Mouse (Mus musculus) testis, adult 2 months (tissue): ENCODE data around the gene Eps8. TPM values are rescaled to one million over a fixed set of nuclear protein-coding genes. Genes with fewer than 3 reads are reported as not detected.

ENCODE experiments used
- H3K27ac ChIP-seq: fragments of 200-500 bp; 2 replicates; pipeline ENCODE4 v1.5.1; 2012; ENCODE audit warnings: low read depth, low read length; ENCODE audit not compliant: control insufficient read depth, insufficient read depth
- H3K27me3 ChIP-seq: fragments of 200-500 bp; 2 replicates; pipeline ENCODE4 v1.6.1; 2012; ENCODE audit warnings: mild to moderate bottlenecking, low read length, moderate library complexity; ENCODE audit not compliant: control insufficient read depth, insufficient read depth
- H3K36me3 ChIP-seq: fragments of 200-500 bp; 2 replicates; pipeline ENCODE4 v1.6.1; 2012; ENCODE audit warnings: mild to moderate bottlenecking, low read length; ENCODE audit not compliant: control insufficient read depth, insufficient read depth
- H3K4me1 ChIP-seq: fragments of 200-500 bp; 2 replicates; pipeline ENCODE4 v1.6.1; 2012; ENCODE audit warnings: low read length; ENCODE audit not compliant: control insufficient read depth, insufficient read depth
- H3K4me3 ChIP-seq: fragments of 200-500 bp; 2 replicates; pipeline ENCODE4 v1.5.1; 2012; ENCODE audit warnings: low read depth, mild to moderate bottlenecking, low read length, moderate library complexity, mixed read lengths; ENCODE audit not compliant: control insufficient read depth
- CTCF ChIP-seq: fragments of 200-500 bp; IDR thresholded peaks from 2 replicates; pipeline ENCODE4 v1.5.1; 2012; ENCODE audit warnings: low read depth, mild to moderate bottlenecking, inconsistent platforms, low read length, moderate library complexity; ENCODE audit not compliant: control insufficient read depth, insufficient read depth, insufficient replicate concordance
- POLR2A ChIP-seq: fragments of 200-500 bp; IDR thresholded peaks from 2 replicates; pipeline ENCODE4 v1.6.1; 2012; ENCODE audit warnings: low read depth, mild to moderate bottlenecking, inconsistent platforms, low read length, moderate library complexity; ENCODE audit not compliant: control insufficient read depth
- polyA plus RNA-seq: library from polyadenylated mRNA; depleted of rRNA; stranded (reverse); fragments of >200 nt; gene quantifications from 2 replicates; pipeline ENCODE4 v1.2.3, GENCODE M21; 2012

Gene Eps8
- polyA plus RNA-seq, 1 experiment: 5.4 TPM

GRCm38 (mm10) chr6:137633626-137634025 lies 21.1 kb downstream of the Eps8 start:
- H3K4me1 ChIP-seq: peaks cover 6% of the 10 kb centered on the region
- H3K27ac ChIP-seq: no peak overlapping the region
- H3K36me3 ChIP-seq: no peaks in the 10 kb centered on the region
- H3K4me3 ChIP-seq: no peak overlapping the region
- H3K27me3 ChIP-seq: no peaks in the 10 kb centered on the region
- TF ChIP-seq CTCF: no peak

GRCm38 (mm10) chr6:137633121-137633520 lies 21.6 kb downstream of the Eps8 start:
- Histone ChIP-seq H3K36me3 (no peaks in the 10 kb centered on the region), H3K4me1 (peaks cover 6% of the 10 kb centered on the region), H3K27ac (peak overlapping the region; percentile 7), H3K27me3 (no peaks in the 10 kb centered on the region), H3K4me3 (no peak overlapping the region)
- TF ChIP-seq POLR2A (no peak), CTCF (no peak)

- TF ChIP-seq CTCF: no peak
- Histone ChIP-seq H3K4me3 (peak overlapping the region; percentile 31), H3K36me3 (no peaks in the 10 kb centered on the region), H3K4me1 (peaks cover 6% of the 10 kb centered on the region), H3K27me3 (no peaks in the 10 kb centered on the region), H3K27ac (peak overlapping the region; percentile 54)
Measured at GRCm38 (mm10) chr6:137630387-137630786, 24.3 kb downstream of the Eps8 start.

- TF ChIP-seq POLR2A (no peak), CTCF (no peak)
- Histone ChIP-seq H3K36me3 (no peaks in the 10 kb centered on the region), H3K4me3 (no peak overlapping the region), H3K4me1 (peaks cover 6% of the 10 kb centered on the region), H3K27ac (no peak overlapping the region), H3K27me3 (no peaks in the 10 kb centered on the region)
Measured at GRCm38 (mm10) chr6:137629603-137630231, 25.0 kb downstream of the Eps8 start.

GRCm38 (mm10) chr6:137628715-137629114 lies 26.0 kb downstream of the Eps8 start:
- TF ChIP-seq CTCF (no peak), POLR2A (no peak)
- no peaks in the 10 kb centered on the region for H3K27me3 ChIP-seq
- no peak overlapping the region for H3K4me3 ChIP-seq
- H3K36me3 ChIP-seq: no peaks in the 10 kb centered on the region
- H3K4me1 ChIP-seq: peaks cover 6% of the 10 kb centered on the region
- no peak overlapping the region for H3K27ac ChIP-seq

- no peak overlapping the region for H3K27ac ChIP-seq
Measured at GRCm38 (mm10) chr6:137621021-137621420, 33.7 kb downstream of the Eps8 start.

GRCm38 (mm10) chr6:137613903-137614302 lies 40.8 kb downstream of the Eps8 start:
- Histone ChIP-seq H3K27me3 (no peaks in the 10 kb centered on the region), H3K27ac (no peak overlapping the region; the same call in 1 of the 2 replicates), H3K4me1 (no peaks in the 10 kb centered on the region), H3K36me3 (no peaks in the 10 kb centered on the region), H3K4me3 (no peak overlapping the region)
- TF ChIP-seq CTCF (no peak), POLR2A (no peak)

More at GRCm38 (mm10) chr6:137621021-137621420, 33.7 kb downstream of the Eps8 start:
- Histone ChIP-seq H3K4me1 (no peaks in the 10 kb centered on the region), H3K36me3 (no peaks in the 10 kb centered on the region), H3K4me3 (no peak overlapping the region), H3K27me3 (no peaks in the 10 kb centered on the region)
- no peak for TF ChIP-seq CTCF

- H3K27ac ChIP-seq: no peak overlapping the region
- H3K4me3 ChIP-seq: no peak overlapping the region
- no peaks in the 10 kb centered on the region for H3K27me3 ChIP-seq
Measured at GRCm38 (mm10) chr6:137612071-137612547, 42.6 kb downstream of the Eps8 start.

More at GRCm38 (mm10) chr6:137612071-137612547, 42.6 kb downstream of the Eps8 start:
- Histone ChIP-seq H3K4me1 (no peaks in the 10 kb centered on the region), H3K36me3 (no peaks in the 10 kb centered on the region)
- no peak for TF ChIP-seq POLR2A
- no peak for TF ChIP-seq CTCF
